Comparison of ENCODE assay signal across 13 mouse cellular contexts in the genomic region with DNA sequence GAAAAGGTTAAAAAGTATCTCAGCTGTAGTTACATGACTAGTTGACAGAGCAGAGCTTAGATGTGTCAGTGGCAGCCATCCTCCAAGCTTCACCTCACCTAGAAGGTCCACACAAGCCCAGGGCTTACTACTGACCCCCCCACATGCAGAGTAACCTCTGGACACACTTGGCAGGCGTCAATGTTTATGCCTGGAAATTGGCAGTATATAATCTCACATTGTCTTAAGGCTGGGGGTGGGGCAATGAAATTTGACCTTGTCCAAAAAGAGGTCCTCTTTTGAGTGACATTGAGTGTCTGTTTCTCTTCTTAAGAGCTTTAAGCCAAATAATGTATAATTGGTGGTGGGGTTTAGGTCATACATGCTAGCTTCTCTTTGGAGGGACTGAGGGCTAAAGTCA.
"Had no signal": no experiment of that assay in that cellular context is flagged by ENCODE, and none has a peak within 500 bp of the region (broad histone marks: within the 10 kb centered on the region; RNA-seq: fewer than 3 reads in every experiment).

No protein-coding gene starts in this region.

- H3K27me3 ChIP-seq: limb, embryonic 12.5 days; liver, embryonic 13.5 days; midbrain, embryonic 13.5 days; neural tube, embryonic 15.5 days had no signal

- H3K9ac ChIP-seq: limb, embryonic 12.5 days; liver, embryonic 13.5 days; liver, postnatal 0 days; midbrain, embryonic 13.5 days; neural tube, embryonic 15.5 days had no signal

- H3K27ac ChIP-seq: kidney, postnatal 0 days; layer of hippocampus, adult 2 months; limb, embryonic 12.5 days; liver, embryonic 13.5 days; midbrain, embryonic 13.5 days; neural tube, embryonic 15.5 days had no signal

- H3K9me3 ChIP-seq: limb, embryonic 12.5 days; liver, embryonic 13.5 days; midbrain, embryonic 13.5 days; neural tube, embryonic 15.5 days had no signal

- H3K4me2 ChIP-seq: limb, embryonic 12.5 days; liver, embryonic 13.5 days; midbrain, embryonic 13.5 days; neural tube, embryonic 15.5 days had no signal

- H3K36me3 ChIP-seq: limb, embryonic 12.5 days; liver, embryonic 13.5 days; midbrain, embryonic 13.5 days; neural tube, embryonic 15.5 days had no signal

- DNase-seq: kidney, adult 2 months; kidney, postnatal 4 days; liver; liver, embryonic 13.5 days; liver, postnatal 0 days; right cerebral cortex, adult 18-20 months; right cerebral cortex, postnatal 25 days; thymus, postnatal 36 days had no signal

- H3K4me3 ChIP-seq: layer of hippocampus, adult 2 months; limb, embryonic 12.5 days; liver, embryonic 13.5 days; midbrain, embryonic 13.5 days; neural tube, embryonic 15.5 days had no signal

- H3K4me1 ChIP-seq: limb, embryonic 12.5 days; liver, embryonic 13.5 days had no signal

- ATAC-seq: liver, postnatal 0 days; midbrain, embryonic 13.5 days had no signal
